Mouse (Mus musculus) frontal cortex, adult 2 months (tissue): Measurements from ENCODE around the gene Ppp4r2. TPM values are rescaled to one million over a fixed set of nuclear protein-coding genes. Genes with fewer than 3 reads are reported as not detected.
A peak's percentile ranks its signal among the peaks of the same experiment; 100 is the strongest.
"Not testable (repeated sequence)": the region's sequence is repeated elsewhere in the genome, so short reads cannot be mapped to it uniquely, and the experiment has no call there.

Experiments
- DNase-seq, 2 experiments: peaks; one replicate each; pipeline ENCODE4 v3.0.0; 2022; ENCODE audit warnings: low spot score in 1 of 2; ENCODE audit errors: extremely low spot score in 1 of 2
- polyA plus RNA-seq: library from polyadenylated mRNA; depleted of rRNA; stranded (reverse); fragments of >200 nt; gene quantifications from 2 replicates; pipeline ENCODE4 v1.2.3, GENCODE M21; 2012

The Ppp4r2 gene
- polyA plus RNA-seq, 1 experiment, result 41.9 TPM

- DNase-seq, result no peak
Measured at GRCm38 (mm10) chr6:100829770-100830169, 3.7 kb upstream of the Ppp4r2 start.

- no peak for DNase-seq
Measured at GRCm38 (mm10) chr6:100831188-100831587, 2.2 kb upstream of the Ppp4r2 start.

- no peak for DNase-seq
Measured at GRCm38 (mm10) chr6:100831751-100832150, 1.7 kb upstream of the Ppp4r2 start.

- DNase-seq, result peak; percentile 24 to 70
Measured at GRCm38 (mm10) chr6:100833811-100834481, 524 bp downstream of the Ppp4r2 start.

GRCm38 (mm10) chr6:100834489-100835160, 1.2 kb downstream of the Ppp4r2 start:
- no peak for DNase-seq

GRCm38 (mm10) chr6:100845058-100845457, 11.6 kb downstream of the Ppp4r2 start:
- no peak for DNase-seq

- no peak for DNase-seq
Measured at GRCm38 (mm10) chr6:100847264-100847663, 13.8 kb downstream of the Ppp4r2 start.

GRCm38 (mm10) chr6:100848682-100849375, 15.4 kb downstream of the Ppp4r2 start:
- no peak for DNase-seq

- DNase-seq, result no peak
Measured at GRCm38 (mm10) chr6:100850671-100851081, 17.3 kb downstream of the Ppp4r2 start.

GRCm38 (mm10) chr6:100851083-100851482, 17.7 kb downstream of the Ppp4r2 start:
- DNase-seq, result no peak

- DNase-seq, result no peak
Measured at GRCm38 (mm10) chr6:100865321-100865720, 31.9 kb downstream of the Ppp4r2 start.

- DNase-seq, result not testable (repeated sequence)
Measured at GRCm38 (mm10) chr6:100865788-100866187, 32.4 kb downstream of the Ppp4r2 start.

- DNase-seq, result not testable (repeated sequence)
Measured at GRCm38 (mm10) chr6:100866246-100866645, 32.8 kb downstream of the Ppp4r2 start.

GRCm38 (mm10) chr6:100868863-100869262, 35.4 kb downstream of the Ppp4r2 start:
- no peak for DNase-seq

GRCm38 (mm10) chr6:100869909-100870308, 36.5 kb downstream of the Ppp4r2 start:
- no peak for DNase-seq

GRCm38 (mm10) chr6:100873191-100873590, 39.8 kb downstream of the Ppp4r2 start:
- DNase-seq, result no peak

GRCm38 (mm10) chr6:100875862-100876623, 42.6 kb downstream of the Ppp4r2 start:
- peak in 1 of 2 experiments; percentile 84 for DNase-seq

- DNase-seq, result no peak
Measured at GRCm38 (mm10) chr6:100876624-100877017, 43.2 kb downstream of the Ppp4r2 start.

GRCm38 (mm10) chr6:100878546-100878945, 45.1 kb downstream of the Ppp4r2 start:
- no peak for DNase-seq

- no peak for DNase-seq
Measured at GRCm38 (mm10) chr6:100879607-100880006, 46.2 kb downstream of the Ppp4r2 start.

GRCm38 (mm10) chr6:100881657-100882056, 48.2 kb downstream of the Ppp4r2 start:
- DNase-seq, result no peak
